Mouse (Mus musculus): Measurements from ENCODE around the gene Lsamp. TPM values are rescaled to one million over a fixed set of nuclear protein-coding genes. Genes with fewer than 3 reads are reported as not detected.

Lsamp gene
- polyA plus RNA-seq, 1 experiment from 2014 or later, result 1.3 TPM

GRCm38 (mm10) chr16:41612229-41612628 lies 1628.1 kb downstream of the Lsamp start:
- Histone ChIP-seq H3K4me1 (replicated peaks; ENCODE audit: control insufficient read depth, insufficient read depth, low read length) (no peaks in the 10 kb centered on the region), H3K4me2 (no peak overlapping the region), H3K4me3 (ENCODE audit: low read depth, low read length) (no peak overlapping the region), H3K36me3 (ENCODE audit: control insufficient read depth, insufficient read depth, low read length) (no peaks in the 10 kb centered on the region), H3K9ac (ENCODE audit: low read depth, low read length) (no peak overlapping the region), H3K9me3 (ENCODE audit: control insufficient read depth, low read length) (no peaks in the 10 kb centered on the region), H3K27ac (ENCODE audit: low read depth, low read length) (no peak overlapping the region), H3K27me3 (replicated peaks; ENCODE audit: control insufficient read depth, insufficient read depth, low read length) (no peaks in the 10 kb centered on the region)
- DNase-seq (ENCODE audit: low spot score), result no peak
- no peak for ATAC-seq (replicated peaks; ENCODE audit: low FRiP score)
- 53% methylated on average over 1 of the region's 1 CpGs for WGBS

- Histone ChIP-seq H3K27ac (ENCODE audit: low read depth, low read length) (no peak overlapping the region), H3K27me3 (replicated peaks; ENCODE audit: control insufficient read depth, insufficient read depth, low read length) (no peaks in the 10 kb centered on the region), H3K4me1 (replicated peaks; ENCODE audit: control insufficient read depth, insufficient read depth, low read length) (no peaks in the 10 kb centered on the region), H3K9ac (ENCODE audit: low read depth, low read length) (no peak overlapping the region), H3K9me3 (ENCODE audit: control insufficient read depth, low read length) (no peaks in the 10 kb centered on the region), H3K4me2 (no peak overlapping the region), H3K4me3 (ENCODE audit: low read depth, low read length) (no peak overlapping the region), H3K36me3 (ENCODE audit: control insufficient read depth, insufficient read depth, low read length) (no peaks in the 10 kb centered on the region)
- no peak for DNase-seq (ENCODE audit: low spot score)
- no peak for ATAC-seq (replicated peaks; ENCODE audit: low FRiP score)
- 84% methylated on average over 1 of the region's 1 CpGs for WGBS
Observed at GRCm38 (mm10) chr16:41623871-41624270, 1639.7 kb downstream of the Lsamp start.

GRCm38 (mm10) chr16:41633898-41634297 lies 1649.7 kb downstream of the Lsamp start:
- H3K4me2 ChIP-seq, result no peak overlapping the region
- H3K36me3 ChIP-seq (ENCODE audit: control insufficient read depth, insufficient read depth, low read length), result no peaks in the 10 kb centered on the region
- DNase-seq (ENCODE audit: low spot score) (no peak), ATAC-seq (replicated peaks; ENCODE audit: low FRiP score) (no peak)
- no peaks in the 10 kb centered on the region for H3K9me3 ChIP-seq (ENCODE audit: control insufficient read depth, low read length)
- no peaks in the 10 kb centered on the region for H3K27me3 ChIP-seq (replicated peaks; ENCODE audit: control insufficient read depth, insufficient read depth, low read length)
- no peak overlapping the region for H3K9ac ChIP-seq (ENCODE audit: low read depth, low read length)
- 64% methylated on average over 2 of the region's 2 CpGs for WGBS
- H3K27ac ChIP-seq (ENCODE audit: low read depth, low read length), result no peak overlapping the region
- H3K4me3 ChIP-seq (ENCODE audit: low read depth, low read length), result no peak overlapping the region
- H3K4me1 ChIP-seq (replicated peaks; ENCODE audit: control insufficient read depth, insufficient read depth, low read length), result no peaks in the 10 kb centered on the region

- 33% methylated on average over 2 of the region's 2 CpGs for WGBS
- Histone ChIP-seq H3K27ac (ENCODE audit: low read depth, low read length) (no peak overlapping the region), H3K9ac (ENCODE audit: low read depth, low read length) (no peak overlapping the region), H3K9me3 (ENCODE audit: control insufficient read depth, low read length) (no peaks in the 10 kb centered on the region), H3K36me3 (ENCODE audit: control insufficient read depth, insufficient read depth, low read length) (no peaks in the 10 kb centered on the region), H3K4me2 (no peak overlapping the region), H3K4me1 (replicated peaks; ENCODE audit: control insufficient read depth, insufficient read depth, low read length) (no peaks in the 10 kb centered on the region), H3K4me3 (ENCODE audit: low read depth, low read length) (no peak overlapping the region), H3K27me3 (replicated peaks; ENCODE audit: control insufficient read depth, insufficient read depth, low read length) (no peaks in the 10 kb centered on the region)
- ATAC-seq (replicated peaks; ENCODE audit: low FRiP score), result no peak
- no peak for DNase-seq (ENCODE audit: low spot score)
Observed at GRCm38 (mm10) chr16:41640876-41641275, 1656.7 kb downstream of the Lsamp start.

- H3K9me3 ChIP-seq (ENCODE audit: control insufficient read depth, low read length), result no peaks in the 10 kb centered on the region
- H3K27me3 ChIP-seq (replicated peaks; ENCODE audit: control insufficient read depth, insufficient read depth, low read length), result no peaks in the 10 kb centered on the region
- 87% methylated on average over 2 of the region's 2 CpGs for WGBS
- H3K36me3 ChIP-seq (ENCODE audit: control insufficient read depth, insufficient read depth, low read length), result no peaks in the 10 kb centered on the region
- no peak for DNase-seq (ENCODE audit: low spot score)
- no peaks in the 10 kb centered on the region for H3K4me1 ChIP-seq (replicated peaks; ENCODE audit: control insufficient read depth, insufficient read depth, low read length)
- ATAC-seq (replicated peaks; ENCODE audit: low FRiP score), result no peak
- no peak overlapping the region for H3K4me2 ChIP-seq
- H3K27ac ChIP-seq (ENCODE audit: low read depth, low read length), result no peak overlapping the region
- H3K9ac ChIP-seq (ENCODE audit: low read depth, low read length), result no peak overlapping the region
- H3K4me3 ChIP-seq (ENCODE audit: low read depth, low read length), result no peak overlapping the region
Observed at GRCm38 (mm10) chr16:41653261-41653660, 1669.1 kb downstream of the Lsamp start.

GRCm38 (mm10) chr16:41674316-41675038 lies 1690.3 kb downstream of the Lsamp start:
- Histone ChIP-seq H3K4me2 (no peak overlapping the region), H3K4me1 (replicated peaks; ENCODE audit: control insufficient read depth, insufficient read depth, low read length) (no peaks in the 10 kb centered on the region), H3K27me3 (replicated peaks; ENCODE audit: control insufficient read depth, insufficient read depth, low read length) (no peaks in the 10 kb centered on the region), H3K9me3 (ENCODE audit: control insufficient read depth, low read length) (no peaks in the 10 kb centered on the region), H3K9ac (ENCODE audit: low read depth, low read length) (no peak overlapping the region), H3K36me3 (ENCODE audit: control insufficient read depth, insufficient read depth, low read length) (no peaks in the 10 kb centered on the region), H3K4me3 (ENCODE audit: low read depth, low read length) (no peak overlapping the region), H3K27ac (ENCODE audit: low read depth, low read length) (no peak overlapping the region)
- WGBS, result 59% methylated on average over 2 of the region's 2 CpGs
- ATAC-seq (replicated peaks; ENCODE audit: low FRiP score) (no peak), DNase-seq (ENCODE audit: low spot score) (no peak)

- no peak overlapping the region for H3K27ac ChIP-seq (ENCODE audit: low read depth, low read length)
- H3K4me3 ChIP-seq (ENCODE audit: low read depth, low read length), result no peak overlapping the region
- H3K4me2 ChIP-seq, result no peak overlapping the region
- no peaks in the 10 kb centered on the region for H3K36me3 ChIP-seq (ENCODE audit: control insufficient read depth, insufficient read depth, low read length)
- H3K9me3 ChIP-seq (ENCODE audit: control insufficient read depth, low read length), result no peaks in the 10 kb centered on the region
- ATAC-seq (replicated peaks; ENCODE audit: low FRiP score) (no peak), DNase-seq (ENCODE audit: low spot score) (no peak)
- H3K4me1 ChIP-seq (replicated peaks; ENCODE audit: control insufficient read depth, insufficient read depth, low read length), result no peaks in the 10 kb centered on the region
- no peak overlapping the region for H3K9ac ChIP-seq (ENCODE audit: low read depth, low read length)
- H3K27me3 ChIP-seq (replicated peaks; ENCODE audit: control insufficient read depth, insufficient read depth, low read length), result no peaks in the 10 kb centered on the region
- WGBS, result 81% methylated on average over 3 of the region's 3 CpGs
Observed at GRCm38 (mm10) chr16:41675774-41676173, 1691.6 kb downstream of the Lsamp start.

GRCm38 (mm10) chr16:41692435-41692834 lies 1708.3 kb downstream of the Lsamp start:
- H3K4me2 ChIP-seq, result no peak overlapping the region
- H3K36me3 ChIP-seq (ENCODE audit: control insufficient read depth, insufficient read depth, low read length), result no peaks in the 10 kb centered on the region
- no peaks in the 10 kb centered on the region for H3K9me3 ChIP-seq (ENCODE audit: control insufficient read depth, low read length)
- no peak overlapping the region for H3K27ac ChIP-seq (ENCODE audit: low read depth, low read length)
- no peak overlapping the region for H3K4me3 ChIP-seq (ENCODE audit: low read depth, low read length)
- H3K27me3 ChIP-seq (replicated peaks; ENCODE audit: control insufficient read depth, insufficient read depth, low read length), result no peaks in the 10 kb centered on the region
- no peaks in the 10 kb centered on the region for H3K4me1 ChIP-seq (replicated peaks; ENCODE audit: control insufficient read depth, insufficient read depth, low read length)
- no peak for ATAC-seq (replicated peaks; ENCODE audit: low FRiP score)
- no peak overlapping the region for H3K9ac ChIP-seq (ENCODE audit: low read depth, low read length)
- DNase-seq (ENCODE audit: low spot score), result no peak

- no peak overlapping the region for H3K4me3 ChIP-seq (ENCODE audit: low read depth, low read length)
- no peaks in the 10 kb centered on the region for H3K36me3 ChIP-seq (ENCODE audit: control insufficient read depth, insufficient read depth, low read length)
- H3K4me1 ChIP-seq (replicated peaks; ENCODE audit: control insufficient read depth, insufficient read depth, low read length), result no peaks in the 10 kb centered on the region
- WGBS, result 80% methylated on average over 5 of the region's 5 CpGs
- no peak overlapping the region for H3K9ac ChIP-seq (ENCODE audit: low read depth, low read length)
- ATAC-seq (replicated peaks; ENCODE audit: low FRiP score) (no peak), DNase-seq (ENCODE audit: low spot score) (no peak)
- no peak overlapping the region for H3K4me2 ChIP-seq
- no peaks in the 10 kb centered on the region for H3K9me3 ChIP-seq (ENCODE audit: control insufficient read depth, low read length)
- no peaks in the 10 kb centered on the region for H3K27me3 ChIP-seq (replicated peaks; ENCODE audit: control insufficient read depth, insufficient read depth, low read length)
- no peak overlapping the region for H3K27ac ChIP-seq (ENCODE audit: low read depth, low read length)
Observed at GRCm38 (mm10) chr16:41701790-41702428, 1717.7 kb downstream of the Lsamp start.
